Mouse (Mus musculus) thymus, adult 2 months (tissue): ENCODE results near the gene Lxn. TPM values are rescaled to one million over a fixed set of nuclear protein-coding genes. Genes with fewer than 3 reads are reported as not detected.

Experiments
- DNase-seq: peaks from one replicate; pipeline ENCODE4 v3.0.0; 2021
- H3K27ac ChIP-seq: fragments of 200-500 bp; 2 replicates; pipeline ENCODE4 v1.5.1; 2012; ENCODE audit warnings: low read length, control low read depth; ENCODE audit not compliant: control insufficient read depth, insufficient read depth
- H3K27me3 ChIP-seq: fragments of 200-500 bp; 2 replicates; pipeline ENCODE4 v1.6.1; 2012; ENCODE audit warnings: mild to moderate bottlenecking, low read length, moderate library complexity, mixed read lengths; ENCODE audit not compliant: control insufficient read depth, insufficient read depth
- H3K36me3 ChIP-seq: fragments of 200-500 bp; 2 replicates; pipeline ENCODE4 v1.6.1; 2012; ENCODE audit warnings: mild to moderate bottlenecking, low read length, moderate library complexity; ENCODE audit not compliant: control insufficient read depth, insufficient read depth
- H3K4me1 ChIP-seq: fragments of 200-500 bp; replicated peaks from 2 replicates; pipeline ENCODE4 v1.6.1; 2012; ENCODE audit warnings: low read length; ENCODE audit not compliant: control insufficient read depth, insufficient read depth
- H3K4me3 ChIP-seq: fragments of 200-500 bp; 2 replicates; pipeline ENCODE4 v1.5.1; 2012; ENCODE audit warnings: mild to moderate bottlenecking, low read length, control low read depth, moderate library complexity; ENCODE audit not compliant: control insufficient read depth, insufficient read depth
- CTCF ChIP-seq: fragments of 200-500 bp; IDR thresholded peaks from 2 replicates; pipeline ENCODE4 v1.5.1; 2012; ENCODE audit warnings: mild to moderate bottlenecking, control low read depth, low read length, moderate library complexity, borderline replicate concordance; ENCODE audit not compliant: control insufficient read depth, poor library complexity, insufficient read depth; ENCODE audit errors: extremely low read depth
- POLR2A ChIP-seq: fragments of 200-500 bp; IDR thresholded peaks from 2 replicates; pipeline ENCODE4 v1.6.1; 2012; ENCODE audit warnings: mild to moderate bottlenecking, low read length, control low read depth, moderate library complexity; ENCODE audit not compliant: control insufficient read depth, poor library complexity, insufficient read depth; ENCODE audit errors: extremely low read depth
- WGBS: fragments of 180-500 bp; shearing (Covaris S2); methylation state at CpG from one replicate; pipeline ENCODE4 v1.1.7; 2018; 5-methylcytosine and 5-hydroxymethylcytosine counted together
- polyA plus RNA-seq: library from polyadenylated mRNA; depleted of rRNA; stranded (reverse); fragments of >200 nt; gene quantifications from 2 replicates; pipeline ENCODE4 v1.2.3, GENCODE M21; 2012

Lxn gene
- polyA plus RNA-seq, 1 experiment: 45.3 TPM

GRCm38 (mm10) chr3:67498773-67499405 is 35.2 kb upstream of the Lxn start:
- H3K36me3 ChIP-seq: no peaks in the 10 kb centered on the region
- no peaks in the 10 kb centered on the region for H3K4me1 ChIP-seq
- H3K27ac ChIP-seq: no peak overlapping the region
- DNase-seq: no peak
- H3K27me3 ChIP-seq: no peaks in the 10 kb centered on the region
- WGBS: 89% methylated on average over 8 of the region's 8 CpGs
- no peak overlapping the region for H3K4me3 ChIP-seq
- no peak for TF ChIP-seq CTCF
- TF ChIP-seq POLR2A: no peak

DNA sequence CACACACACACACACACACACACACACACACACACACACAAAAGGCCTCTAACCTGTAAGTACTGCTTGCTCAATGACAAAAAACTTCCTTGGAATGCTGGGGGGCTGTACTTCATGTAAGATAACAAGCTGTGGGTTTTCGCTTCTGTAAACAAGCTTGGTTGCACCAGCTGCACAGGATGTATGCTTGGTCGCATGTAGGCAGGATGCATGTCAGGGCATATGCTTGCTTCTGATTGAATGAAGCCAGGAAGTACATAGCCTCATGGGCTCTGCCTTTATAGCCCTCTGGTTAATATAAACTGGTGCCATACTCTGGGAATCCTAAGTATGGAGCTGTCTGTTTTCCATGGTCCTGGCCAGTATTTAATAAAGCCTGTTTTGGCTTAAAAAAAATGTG is 34.3 kb upstream of the Lxn start:
- no peak overlapping the region for H3K4me3 ChIP-seq
- DNase-seq: no peak
- TF ChIP-seq CTCF (no peak), POLR2A (no peak)
- no peak overlapping the region for H3K27ac ChIP-seq
- H3K36me3 ChIP-seq: no peaks in the 10 kb centered on the region
- 81% methylated on average over 2 of the region's 2 CpGs for WGBS
- no peaks in the 10 kb centered on the region for H3K27me3 ChIP-seq
- H3K4me1 ChIP-seq: no peaks in the 10 kb centered on the region

GRCm38 (mm10) chr3:67496310-67496709 is 32.6 kb upstream of the Lxn start:
- Histone ChIP-seq H3K36me3 (no peaks in the 10 kb centered on the region), H3K27ac (no peak overlapping the region), H3K27me3 (no peaks in the 10 kb centered on the region), H3K4me3 (no peak overlapping the region), H3K4me1 (no peaks in the 10 kb centered on the region)
- 82% methylated on average over 10 of the region's 10 CpGs for WGBS
- no peak for DNase-seq
- TF ChIP-seq POLR2A: no peak
- no peak for TF ChIP-seq CTCF

DNA sequence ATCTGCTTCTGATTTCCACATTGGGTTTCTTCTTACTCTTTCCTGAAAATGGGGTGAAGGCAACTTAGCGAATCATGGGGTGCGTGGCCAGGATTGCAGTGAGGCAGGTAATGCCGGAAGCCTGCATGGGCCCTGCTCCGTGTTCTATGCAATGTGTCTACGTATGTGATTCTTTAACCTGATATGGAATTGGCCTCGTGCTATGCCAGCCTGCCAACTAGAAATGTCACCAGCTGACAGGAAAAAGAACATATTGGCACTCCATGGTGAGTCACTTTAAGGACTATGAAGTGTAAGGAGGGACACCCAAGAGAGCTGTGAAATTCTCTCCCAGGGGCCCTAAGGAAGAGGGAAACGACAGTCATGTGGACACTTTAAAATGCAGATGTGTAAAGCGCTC is 29.4 kb upstream of the Lxn start:
- H3K4me3 ChIP-seq: no peak overlapping the region
- no peaks in the 10 kb centered on the region for H3K27me3 ChIP-seq
- TF ChIP-seq POLR2A (no peak), CTCF (no peak)
- DNase-seq: no peak
- 86% methylated on average over 8 of the region's 8 CpGs for WGBS
- H3K27ac ChIP-seq: no peak overlapping the region
- H3K4me1 ChIP-seq: no peaks in the 10 kb centered on the region
- H3K36me3 ChIP-seq: no peaks in the 10 kb centered on the region

GRCm38 (mm10) chr3:67492086-67492869 is 28.6 kb upstream of the Lxn start:
- no peaks in the 10 kb centered on the region for H3K36me3 ChIP-seq
- H3K27ac ChIP-seq: no peak overlapping the region
- TF ChIP-seq CTCF: no peak
- no peak for TF ChIP-seq POLR2A
- H3K27me3 ChIP-seq: no peaks in the 10 kb centered on the region
- DNase-seq: no peak
- no peaks in the 10 kb centered on the region for H3K4me1 ChIP-seq
- no peak overlapping the region for H3K4me3 ChIP-seq
- 90% methylated on average over 8 of the region's 8 CpGs for WGBS

GRCm38 (mm10) chr3:67490156-67490555 is 26.4 kb upstream of the Lxn start:
- H3K4me1 ChIP-seq: no peaks in the 10 kb centered on the region
- DNase-seq: no peak
- 71% methylated on average over 4 of the region's 4 CpGs for WGBS

More at GRCm38 (mm10) chr3:67490156-67490555, 26.4 kb upstream of the Lxn start:
- Histone ChIP-seq H3K36me3 (no peaks in the 10 kb centered on the region), H3K27ac (no peak overlapping the region), H3K27me3 (no peaks in the 10 kb centered on the region), H3K4me3 (no peak overlapping the region)
- TF ChIP-seq POLR2A (no peak), CTCF (no peak)
